Mouse (Mus musculus) cerebellum, adult 8-10 months (tissue): Measurements from ENCODE around the gene Rnaseh1.

ENCODE experiments used
- DNase-seq: peaks from one replicate; pipeline ENCODE4 v3.0.0; 2022

Rnaseh1 gene

GRCm38 (mm10) chr12:28674038-28674720, 24.8 kb downstream of the Rnaseh1 start:
- no peak for DNase-seq

DNA sequence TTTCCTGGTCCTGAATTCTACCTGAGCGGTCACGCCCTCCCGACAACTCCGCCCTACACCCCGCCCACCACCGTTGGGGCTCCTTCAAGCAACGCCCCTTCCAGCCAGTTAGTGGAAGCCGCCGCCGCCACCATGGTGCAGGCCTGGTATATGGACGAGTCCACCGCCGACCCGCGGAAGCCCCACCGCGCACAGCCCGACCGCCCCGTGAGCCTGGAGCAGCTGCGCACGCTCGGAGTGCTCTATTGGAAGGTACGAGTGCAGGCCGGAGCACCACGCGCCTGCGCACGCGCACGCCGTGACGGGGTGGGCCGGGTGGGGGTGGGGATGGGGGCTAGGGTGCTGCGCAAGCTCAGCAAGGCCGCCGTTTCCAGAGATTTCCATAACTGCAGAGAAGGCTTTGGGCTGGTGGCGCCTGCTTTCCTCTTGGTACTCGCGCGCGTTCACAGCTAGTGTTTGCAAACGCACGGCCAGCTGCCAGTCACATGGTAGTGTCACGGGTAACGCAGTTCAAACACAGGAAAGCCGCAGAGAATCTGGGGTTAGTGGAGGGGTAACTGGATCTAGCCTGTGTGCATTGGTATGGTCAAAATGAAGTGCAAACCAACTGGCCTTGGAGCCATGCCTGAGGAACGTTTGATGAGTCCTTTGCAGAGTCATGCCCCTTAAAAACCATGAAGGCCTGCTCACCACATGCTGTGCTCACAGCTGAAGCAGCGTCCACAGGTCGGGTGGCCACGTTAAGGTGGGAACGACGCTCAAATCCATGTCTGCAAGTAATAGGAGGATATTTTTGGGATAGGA, 25.9 kb downstream of the Rnaseh1 start, which contains the start of gene Adi1:
TSS of gene Adi1 (plus strand) at position 111 of the 804 bp plus-strand sequence.
- DNase-seq, result peak; percentile 82

GRCm38 (mm10) chr12:28675925-28676209, 26.5 kb downstream of the Rnaseh1 start:
- DNase-seq, result peak; percentile 17

DNA sequence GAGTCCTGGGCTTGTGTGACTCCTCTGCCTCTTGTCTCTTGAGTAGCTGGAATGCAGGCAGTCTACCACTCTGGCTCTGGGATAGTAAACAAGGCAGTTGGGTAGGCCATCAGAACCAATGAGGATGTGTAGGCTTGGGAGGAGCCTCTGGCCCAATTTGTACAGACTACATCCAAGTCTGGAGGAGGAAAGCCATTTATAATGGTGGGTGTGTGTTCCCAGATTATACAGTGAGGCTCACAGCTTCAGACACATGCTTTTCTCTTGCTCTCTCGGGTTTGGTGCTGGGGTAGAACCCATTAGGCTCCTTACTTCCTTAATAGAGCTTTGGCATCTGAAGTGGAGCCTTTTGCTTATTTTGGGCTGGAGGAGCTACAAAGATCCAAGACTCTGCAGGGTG, 35.3 kb downstream of the Rnaseh1 start:
- DNase-seq, result no peak

- DNase-seq, result no peak
Measured at GRCm38 (mm10) chr12:28685771-28686170, 36.4 kb downstream of the Rnaseh1 start.

DNA sequence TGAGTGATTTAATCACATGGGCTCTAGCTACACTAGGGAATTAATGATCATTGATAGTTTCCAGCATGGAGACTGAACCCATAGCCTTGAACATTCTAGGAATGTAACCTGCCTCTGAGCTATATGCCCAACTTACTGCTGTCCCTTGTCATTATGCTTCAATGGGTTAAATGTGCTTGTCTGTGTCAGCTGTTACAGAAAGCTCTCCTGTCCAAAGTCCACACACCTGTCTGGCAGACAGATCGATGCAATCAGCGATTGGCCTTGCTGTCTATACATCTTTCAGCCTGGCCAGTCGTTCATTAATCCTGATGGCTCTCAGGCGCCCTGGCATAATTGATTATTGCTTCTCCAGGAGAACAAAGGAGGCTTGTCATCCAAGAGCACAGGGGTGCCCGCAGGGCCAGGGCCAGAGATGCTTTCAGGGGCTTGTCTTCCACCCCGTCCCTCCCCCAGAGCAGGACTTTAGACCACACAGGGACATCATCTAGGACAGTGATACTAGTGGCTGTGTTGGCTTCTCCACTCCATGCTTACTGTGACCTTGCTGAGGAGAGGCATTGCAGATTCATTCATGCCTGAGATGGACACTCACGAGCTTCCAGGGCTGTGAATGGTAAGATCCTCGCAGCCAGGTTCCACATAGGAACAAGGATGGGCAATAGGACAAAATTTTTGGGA, 36.9 kb downstream of the Rnaseh1 start:
- DNase-seq, result no peak

DNA sequence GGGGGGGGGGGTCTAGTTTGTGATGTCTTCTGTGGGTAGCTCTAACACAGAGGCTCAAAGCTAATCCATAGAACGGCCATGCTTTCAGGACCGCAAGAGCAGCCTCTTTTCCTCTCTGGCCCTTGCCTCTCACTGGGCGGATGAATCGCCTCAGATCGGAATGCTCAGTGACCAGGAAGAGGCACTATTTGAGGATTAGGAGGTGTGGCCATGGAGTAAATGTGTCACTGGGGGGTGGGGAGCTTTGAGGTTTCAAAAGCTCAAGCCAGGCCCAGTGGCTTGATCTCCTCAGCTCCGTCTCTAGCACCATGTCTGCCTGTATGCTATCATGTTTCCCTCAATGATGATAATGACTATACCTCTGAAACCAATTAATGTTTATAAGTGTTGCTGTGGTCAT, 39.6 kb downstream of the Rnaseh1 start:
- DNase-seq, result no peak

DNA sequence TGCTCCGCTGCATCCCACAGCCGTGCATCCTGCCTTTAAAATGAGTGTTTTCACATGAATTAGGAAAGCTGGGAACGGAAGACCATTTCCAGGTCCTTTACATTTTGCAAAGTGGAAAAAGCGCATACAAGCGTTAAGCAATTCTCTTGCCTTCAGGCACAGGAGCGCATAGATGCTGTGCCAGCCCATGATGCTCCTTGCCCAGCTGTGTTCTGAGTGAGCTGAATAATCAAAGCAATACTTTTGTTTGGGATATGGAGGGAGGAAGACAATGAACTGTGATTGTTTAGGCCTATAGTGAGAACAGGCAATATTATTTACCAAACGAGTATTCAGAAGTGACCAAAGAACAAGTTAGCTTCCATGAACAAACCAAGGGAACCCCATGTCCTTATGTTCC, 41.3 kb downstream of the Rnaseh1 start:
- DNase-seq, result no peak

- no peak for DNase-seq
Measured at GRCm38 (mm10) chr12:28693738-28694137, 44.3 kb downstream of the Rnaseh1 start.

DNA sequence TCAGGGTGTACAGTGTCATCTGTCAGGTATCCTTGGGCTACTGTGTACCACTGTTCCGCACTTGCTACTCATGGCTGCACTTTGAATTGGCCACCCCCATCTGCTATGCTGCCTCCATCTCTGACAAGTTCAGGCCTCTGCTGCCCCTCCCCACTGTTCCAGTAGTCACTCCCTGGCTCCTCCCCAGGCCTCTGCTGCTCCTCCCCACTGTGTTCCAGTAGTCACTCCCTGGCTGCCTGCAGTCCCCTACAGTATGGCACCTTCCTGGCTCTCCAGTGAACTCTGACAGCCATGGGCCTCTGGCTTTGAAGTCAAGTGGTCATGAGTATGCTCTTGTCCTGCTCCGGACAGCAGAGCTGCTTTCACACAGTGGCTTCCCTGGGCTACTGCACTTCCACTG, 44.8 kb downstream of the Rnaseh1 start:
- no peak for DNase-seq

- DNase-seq, result peak; percentile 38
Measured at GRCm38 (mm10) chr12:28694776-28695175, 45.4 kb downstream of the Rnaseh1 start.

- no peak for DNase-seq
Measured at GRCm38 (mm10) chr12:28697821-28698595, 48.6 kb downstream of the Rnaseh1 start.

DNA sequence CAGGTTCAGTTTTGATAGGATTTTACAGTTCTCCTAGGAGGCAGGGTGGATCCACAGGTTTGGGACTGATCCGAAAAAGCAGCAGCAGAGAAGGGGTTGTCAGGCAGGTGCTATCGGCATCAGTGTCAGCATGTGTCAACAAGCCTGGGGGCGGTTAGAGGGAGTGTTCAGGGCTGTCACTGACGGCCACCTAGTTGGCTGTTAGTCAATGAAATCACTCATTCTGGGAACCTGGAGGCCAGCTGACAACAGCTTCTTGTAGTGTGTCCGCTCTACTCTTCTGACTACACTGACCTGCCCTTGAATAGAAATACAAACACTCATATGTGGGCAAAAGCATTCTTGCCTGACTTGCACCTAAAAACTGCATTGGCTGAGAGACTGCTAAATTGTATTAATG, 49.7 kb downstream of the Rnaseh1 start:
- DNase-seq, result no peak

DNA sequence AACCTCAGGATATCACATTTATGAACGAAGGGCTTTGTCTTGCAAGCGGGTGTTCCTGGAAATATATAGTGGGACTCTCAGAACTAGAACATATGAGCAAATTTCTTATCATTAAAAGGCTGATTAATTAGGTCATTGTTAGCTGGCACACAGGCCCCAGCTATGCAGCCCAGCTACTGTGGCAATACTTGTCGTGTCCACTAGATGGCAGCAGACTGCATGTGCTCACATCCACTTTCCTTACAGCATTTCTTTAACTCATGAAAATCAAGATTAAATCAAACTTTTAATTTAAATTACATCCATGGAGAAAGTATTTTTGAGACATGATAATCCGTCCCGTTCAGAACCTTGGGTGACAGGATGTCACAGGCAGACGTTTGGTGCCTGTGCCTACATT, 50.3 kb downstream of the Rnaseh1 start:
- peak; percentile 77 for DNase-seq

GRCm38 (mm10) chr12:28700101-28700511, 50.7 kb downstream of the Rnaseh1 start:
- no peak for DNase-seq

DNA sequence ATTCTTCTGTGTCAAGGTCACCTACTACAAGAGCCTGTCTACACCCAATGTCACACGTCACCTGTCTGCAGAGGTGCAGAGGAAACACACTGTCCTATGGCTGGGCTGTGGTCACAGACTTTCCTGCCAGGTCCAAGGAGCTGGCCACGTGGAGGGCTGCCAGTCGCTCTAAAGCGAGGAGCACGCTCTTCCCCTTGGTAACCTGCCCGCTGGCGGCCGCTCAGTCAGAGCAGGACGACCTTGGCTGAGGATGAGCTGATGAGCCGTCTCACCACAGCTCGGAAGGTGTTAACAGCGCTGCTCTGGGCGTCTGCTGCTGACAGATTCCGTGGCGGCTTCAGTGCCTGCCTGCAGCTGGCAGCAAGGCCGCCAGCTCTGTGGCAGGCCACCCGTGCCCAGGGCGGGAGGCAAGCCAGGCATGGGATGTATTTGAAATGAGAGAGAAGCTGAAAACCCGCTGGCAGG, 51.2 kb downstream of the Rnaseh1 start:
- peak; percentile 68 for DNase-seq

GRCm38 (mm10) chr12:28701302-28701701, 51.9 kb downstream of the Rnaseh1 start:
- no peak for DNase-seq

- DNase-seq, result no peak
Measured at GRCm38 (mm10) chr12:28704381-28704780, 55.0 kb downstream of the Rnaseh1 start.

DNA sequence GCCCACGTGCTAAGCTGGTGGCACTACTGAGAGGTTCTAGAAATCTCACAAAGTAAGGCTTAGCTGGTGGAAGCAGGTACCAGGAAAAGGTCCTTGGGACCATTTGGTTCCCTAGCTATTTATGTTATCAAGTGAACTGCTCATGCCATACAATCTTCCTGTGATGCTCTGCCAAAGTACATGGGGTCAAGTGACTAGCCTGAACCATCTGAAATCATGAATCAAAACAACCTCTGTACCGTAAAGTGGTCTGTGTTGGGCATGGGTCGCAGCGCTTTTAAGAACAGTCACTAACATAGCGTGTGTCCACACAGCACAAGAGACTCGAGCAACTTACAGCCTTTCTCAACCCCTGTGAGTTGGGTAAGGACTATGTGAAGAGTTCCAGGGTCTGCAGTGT, 55.8 kb downstream of the Rnaseh1 start:
- DNase-seq, result no peak

GRCm38 (mm10) chr12:28708154-28708553, 58.8 kb downstream of the Rnaseh1 start:
- DNase-seq, result no peak
